Mouse (Mus musculus) thymus, adult 2 months (tissue): ENCODE measurements around the gene Foxk1. TPM values are rescaled to one million over a fixed set of nuclear protein-coding genes. Genes with fewer than 3 reads are reported as not detected.

Experiments
- DNase-seq: peaks from one replicate; pipeline ENCODE4 v3.0.0; 2021
- H3K27ac ChIP-seq: fragments of 200-500 bp; 2 replicates; pipeline ENCODE4 v1.5.1; 2012; ENCODE audit warnings: low read length, control low read depth; ENCODE audit not compliant: control insufficient read depth, insufficient read depth
- H3K27me3 ChIP-seq: fragments of 200-500 bp; 2 replicates; pipeline ENCODE4 v1.6.1; 2012; ENCODE audit warnings: mild to moderate bottlenecking, low read length, moderate library complexity, mixed read lengths; ENCODE audit not compliant: control insufficient read depth, insufficient read depth
- H3K36me3 ChIP-seq: fragments of 200-500 bp; 2 replicates; pipeline ENCODE4 v1.6.1; 2012; ENCODE audit warnings: mild to moderate bottlenecking, low read length, moderate library complexity; ENCODE audit not compliant: control insufficient read depth, insufficient read depth
- H3K4me1 ChIP-seq: fragments of 200-500 bp; replicated peaks from 2 replicates; pipeline ENCODE4 v1.6.1; 2012; ENCODE audit warnings: low read length; ENCODE audit not compliant: control insufficient read depth, insufficient read depth
- H3K4me3 ChIP-seq: fragments of 200-500 bp; 2 replicates; pipeline ENCODE4 v1.5.1; 2012; ENCODE audit warnings: mild to moderate bottlenecking, low read length, control low read depth, moderate library complexity; ENCODE audit not compliant: control insufficient read depth, insufficient read depth
- CTCF ChIP-seq: fragments of 200-500 bp; IDR thresholded peaks from 2 replicates; pipeline ENCODE4 v1.5.1; 2012; ENCODE audit warnings: mild to moderate bottlenecking, control low read depth, low read length, moderate library complexity, borderline replicate concordance; ENCODE audit not compliant: control insufficient read depth, poor library complexity, insufficient read depth; ENCODE audit errors: extremely low read depth
- POLR2A ChIP-seq: fragments of 200-500 bp; IDR thresholded peaks from 2 replicates; pipeline ENCODE4 v1.6.1; 2012; ENCODE audit warnings: mild to moderate bottlenecking, low read length, control low read depth, moderate library complexity; ENCODE audit not compliant: control insufficient read depth, poor library complexity, insufficient read depth; ENCODE audit errors: extremely low read depth
- WGBS: fragments of 180-500 bp; shearing (Covaris S2); methylation state at CpG from one replicate; pipeline ENCODE4 v1.1.7; 2018; 5-methylcytosine and 5-hydroxymethylcytosine counted together
- polyA plus RNA-seq: library from polyadenylated mRNA; depleted of rRNA; stranded (reverse); fragments of >200 nt; gene quantifications from 2 replicates; pipeline ENCODE4 v1.2.3, GENCODE M21; 2012

The Foxk1 gene
- polyA plus RNA-seq, 1 experiment, result 27.9 TPM

DNA sequence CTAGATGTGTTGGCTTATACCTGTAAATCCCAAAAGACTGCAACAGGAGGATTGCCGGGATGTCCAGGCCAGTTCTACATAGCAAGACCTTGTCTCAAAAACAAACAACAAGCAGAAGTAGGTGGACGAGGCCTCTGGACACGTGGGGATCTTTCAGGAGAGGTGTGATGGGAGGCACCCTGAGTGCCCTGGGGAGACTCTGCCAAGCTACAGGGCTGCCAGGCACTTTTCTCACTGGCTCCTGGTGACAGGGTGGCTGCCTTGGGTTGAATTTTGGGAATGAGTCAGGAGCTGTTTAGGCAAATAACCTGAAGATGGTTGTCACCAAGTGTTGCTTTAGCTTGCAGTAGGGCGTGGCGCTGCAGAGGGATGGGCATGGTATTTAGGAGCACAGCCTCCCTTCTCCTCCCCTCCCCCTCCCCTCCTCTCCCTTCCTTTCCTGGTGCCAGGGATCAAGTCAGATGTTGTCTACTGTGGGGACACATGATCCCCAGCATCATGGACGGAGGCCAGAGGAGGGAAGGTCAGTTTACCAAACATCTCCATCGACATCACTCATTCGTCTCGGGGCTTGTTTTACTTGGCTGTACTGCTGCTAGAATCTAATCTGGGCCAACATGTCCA lies 30.6 kb downstream of the Foxk1 start:
- WGBS, result 91% methylated on average over 9 of the region's 9 CpGs
- H3K27me3 ChIP-seq, result no peaks in the 10 kb centered on the region
- no peak overlapping the region for H3K27ac ChIP-seq
- H3K4me1 ChIP-seq, result 0 out of 2 replicates have a peak, but pooled peaks cover 2% of the 10 kb centered on the region
- H3K4me3 ChIP-seq, result no peak overlapping the region
- DNase-seq, result no peak
- TF ChIP-seq CTCF (no peak), POLR2A (no peak)
- H3K36me3 ChIP-seq, result peaks cover 12% of the 10 kb centered on the region

DNA sequence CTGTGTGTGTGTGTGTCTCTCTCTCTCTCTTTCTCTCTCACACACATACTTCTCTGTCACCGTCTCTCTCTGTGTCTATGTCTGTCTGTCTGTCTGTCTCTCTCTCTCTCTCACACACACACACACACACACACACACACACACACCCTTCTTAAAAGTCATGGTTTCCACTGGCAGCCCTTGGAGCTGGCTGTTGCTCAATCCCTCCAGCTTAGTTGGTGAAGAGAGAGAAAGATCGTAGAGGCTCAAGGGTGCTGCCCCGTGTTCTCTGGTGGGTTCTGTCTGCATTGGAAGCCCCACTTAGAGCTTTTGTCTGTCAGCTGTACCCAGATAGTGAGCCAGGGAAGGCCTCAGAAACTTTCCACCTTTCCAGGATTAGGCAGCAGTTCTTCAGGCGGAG lies 31.4 kb downstream of the Foxk1 start:
- H3K36me3 ChIP-seq, result peaks cover 12% of the 10 kb centered on the region
- WGBS, result 93% methylated on average over 4 of the region's 4 CpGs
- DNase-seq, result no peak
- no peak for TF ChIP-seq CTCF
- no peak for TF ChIP-seq POLR2A
- H3K4me3 ChIP-seq, result no peak overlapping the region
- no peaks in the 10 kb centered on the region for H3K27me3 ChIP-seq
- H3K27ac ChIP-seq, result no peak overlapping the region
- H3K4me1 ChIP-seq, result 0 out of 2 replicates have a peak, but pooled peaks cover 2% of the 10 kb centered on the region

DNA sequence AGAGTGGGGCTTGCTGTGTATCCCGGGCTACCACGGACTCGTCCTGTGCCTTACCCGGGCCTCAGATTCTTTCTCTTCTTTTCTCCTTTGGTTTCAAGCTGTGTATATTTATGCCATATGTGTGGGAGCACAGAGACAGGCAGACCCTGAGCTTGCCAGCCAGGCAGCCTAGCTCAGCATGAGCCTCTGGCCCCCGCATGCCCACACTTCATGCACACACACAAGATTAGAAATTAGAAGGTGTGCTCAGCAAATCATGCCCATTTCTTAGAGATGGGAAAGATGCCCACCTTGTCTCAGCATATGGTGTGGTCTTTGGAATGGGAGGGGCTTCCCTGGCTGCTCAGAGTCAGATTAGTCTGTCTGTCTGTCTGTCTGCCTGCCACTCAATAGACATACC lies 32.8 kb downstream of the Foxk1 start:
- H3K4me3 ChIP-seq, result no peak overlapping the region
- no peak for DNase-seq
- TF ChIP-seq CTCF, result no peak
- TF ChIP-seq POLR2A, result no peak
- H3K36me3 ChIP-seq, result peaks cover 12% of the 10 kb centered on the region
- H3K27me3 ChIP-seq, result no peaks in the 10 kb centered on the region
- WGBS, result 94% methylated on average over 5 of the region's 5 CpGs
- H3K4me1 ChIP-seq, result peaks cover 4% of the 10 kb centered on the region; the same call in 1 of the 2 replicates
- H3K27ac ChIP-seq, result no peak overlapping the region

DNA sequence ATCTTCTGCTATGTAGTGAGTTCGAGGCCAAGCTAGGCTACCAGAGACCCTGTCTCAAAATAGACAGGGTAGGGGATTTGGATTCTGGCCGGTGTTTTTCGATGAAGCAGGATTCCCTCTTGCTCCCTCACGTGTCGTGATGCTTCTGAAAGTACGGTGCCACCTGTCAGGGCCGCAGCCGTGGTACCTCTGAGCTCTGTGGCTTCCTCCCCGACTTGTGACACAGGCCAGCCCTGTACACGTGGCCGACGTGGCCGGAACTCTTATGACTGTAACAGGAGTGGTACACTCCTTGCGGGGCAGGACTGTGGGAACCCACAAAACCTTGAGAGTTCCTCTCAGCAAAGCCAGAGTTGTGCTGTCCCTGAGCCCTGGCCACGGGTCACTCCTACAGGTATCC lies 34.4 kb downstream of the Foxk1 start:
- peaks cover 15% of the 10 kb centered on the region for H3K4me1 ChIP-seq
- no peak overlapping the region for H3K4me3 ChIP-seq
- H3K27me3 ChIP-seq, result no peaks in the 10 kb centered on the region
- no peak for TF ChIP-seq CTCF
- no peak for TF ChIP-seq POLR2A
- no peak overlapping the region for H3K27ac ChIP-seq
- DNase-seq, result peak; percentile 36
- 92% methylated on average over 15 of the region's 15 CpGs for WGBS
- H3K36me3 ChIP-seq, result peaks cover 12% of the 10 kb centered on the region

DNA sequence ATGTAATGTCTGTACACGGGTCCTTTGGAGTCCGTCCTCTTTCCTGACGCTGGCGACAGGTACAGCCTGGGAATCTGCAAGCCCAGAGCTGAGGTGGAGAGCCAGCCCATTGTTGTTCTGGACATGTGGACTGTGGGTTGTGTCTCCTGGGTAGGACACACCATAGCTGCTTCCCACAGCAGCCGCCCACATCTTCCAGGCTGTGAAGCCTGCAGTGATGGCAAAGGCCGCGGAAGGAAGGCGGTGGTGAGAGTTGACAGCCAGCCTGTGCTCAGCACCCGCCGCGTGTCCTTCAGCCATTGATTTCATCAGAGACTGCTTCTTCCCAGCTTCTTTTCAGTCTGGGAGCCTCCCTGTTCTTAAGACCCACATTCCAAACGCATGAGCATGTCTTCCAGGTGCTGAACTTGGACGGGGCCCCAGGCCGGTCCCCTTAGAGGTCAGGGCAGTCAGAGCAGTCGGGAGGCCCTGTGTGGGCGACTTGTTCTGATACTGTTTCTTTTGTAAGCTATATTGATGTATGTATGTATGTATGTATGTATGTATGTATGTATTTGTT lies 37.2 kb downstream of the Foxk1 start:
- H3K36me3 ChIP-seq, result peaks cover 12% of the 10 kb centered on the region
- no peak for DNase-seq
- no peak overlapping the region for H3K4me3 ChIP-seq
- H3K27ac ChIP-seq, result no peak overlapping the region
- 97% methylated on average over 16 of the region's 16 CpGs for WGBS
- TF ChIP-seq POLR2A, result no peak
- no peak for TF ChIP-seq CTCF
- peaks cover 37% of the 10 kb centered on the region for H3K4me1 ChIP-seq
- no peaks in the 10 kb centered on the region for H3K27me3 ChIP-seq

DNA sequence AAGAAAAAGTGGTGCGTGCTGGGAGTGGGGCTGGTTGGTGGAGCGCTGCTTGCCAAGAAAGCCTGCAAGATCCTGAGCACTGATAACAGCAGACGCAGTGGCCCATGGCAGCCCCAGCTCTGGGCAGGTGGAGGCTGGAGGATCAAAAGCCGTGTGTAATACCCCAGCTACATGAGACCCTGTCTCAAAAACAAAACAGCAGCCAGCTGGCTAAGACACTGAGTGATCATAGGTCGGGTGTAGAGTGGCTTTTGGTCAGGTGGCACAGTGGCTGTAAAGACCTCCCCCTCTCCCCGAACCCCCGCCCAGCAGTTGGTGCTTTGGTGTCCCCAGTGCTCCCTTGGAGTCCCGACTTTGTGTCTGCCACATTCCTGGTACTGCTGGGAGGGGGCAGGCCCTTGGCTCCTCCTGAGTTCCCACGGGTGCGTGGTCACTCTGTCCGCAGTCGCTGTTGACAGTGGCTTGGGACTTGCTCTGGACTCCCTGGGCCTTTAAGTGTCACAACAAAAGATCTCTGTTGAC lies 38.7 kb downstream of the Foxk1 start:
- peak; percentile 42 for DNase-seq
- H3K4me1 ChIP-seq, result peaks cover 51% of the 10 kb centered on the region

More for the DNA sequence above, 38.7 kb downstream of the Foxk1 start:
- Histone ChIP-seq H3K27me3 (no peaks in the 10 kb centered on the region), H3K36me3 (peaks cover 10% of the 10 kb centered on the region), H3K27ac (peak overlapping the region; percentile 70; the same call in 1 of the 2 replicates), H3K4me3 (peak overlapping the region; percentile 28)
- WGBS, result 2% methylated on average over 12 of the region's 12 CpGs
- TF ChIP-seq CTCF (no peak), POLR2A (no peak)
